Comparison of ENCODE assay signal across 8 mouse cellular contexts in the genomic region with DNA sequence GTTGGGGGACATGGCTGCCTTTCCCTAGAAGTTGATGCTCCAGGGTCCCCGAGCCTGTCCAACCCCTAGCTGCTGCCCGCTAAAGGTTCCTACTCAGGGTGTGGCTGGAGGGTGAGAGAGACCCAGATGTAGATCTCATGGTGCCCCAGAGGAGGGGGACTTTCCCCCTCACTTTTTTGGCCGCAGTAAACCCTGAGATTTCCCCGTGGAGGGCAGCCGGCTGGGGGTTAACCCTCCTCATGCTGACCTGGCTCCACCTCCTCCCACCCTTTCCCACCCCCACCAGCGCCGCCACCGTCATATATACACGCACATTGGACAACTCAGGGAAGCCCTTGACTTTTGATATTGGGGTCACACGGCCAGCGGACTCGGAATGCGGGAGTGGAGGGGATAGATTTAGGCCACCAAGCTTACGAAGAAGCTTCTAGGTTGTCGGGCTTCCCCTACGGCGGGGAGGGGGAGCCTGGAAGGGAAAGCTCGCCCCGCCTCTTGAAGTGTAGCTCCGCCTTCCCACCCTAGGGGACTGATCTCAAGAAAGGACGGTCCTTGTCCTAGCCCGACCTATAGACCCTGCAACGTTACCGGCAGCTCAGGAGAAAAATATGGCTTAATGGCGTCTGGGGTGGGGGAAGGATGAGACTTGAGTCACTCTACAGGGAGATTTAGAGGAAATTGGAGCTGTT. TPM values are rescaled to one million over a fixed set of nuclear protein-coding genes. Genes with fewer than 3 reads are reported as not detected.
A peak's percentile ranks its signal among the peaks of the same experiment; 100 is the strongest.
DNase-seq lines count a peak whose midpoint lies in the region; ATAC-seq and TF ChIP-seq lines count a peak whose summit lies in the region.

No protein-coding gene starts in this region.

- TF ChIP-seq EP300 in liver, postnatal 0 days (IDR thresholded peaks at IDR 0.05; ENCODE audit: low read depth), result no peak

- H3K27me3 ChIP-seq in intestine, embryonic 15.5 days (replicated peaks), result no peaks in the 10 kb centered on the region
- H3K27me3 ChIP-seq in liver, postnatal 0 days (ENCODE audit: insufficient read depth, low read length), result no peaks in the 10 kb centered on the region
- H3K27me3 ChIP-seq in neural tube, embryonic 13.5 days, result peaks cover 46% of the 10 kb centered on the region

- no peaks in the 10 kb centered on the region for H3K9me3 ChIP-seq in intestine, embryonic 15.5 days
- H3K9me3 ChIP-seq in liver, postnatal 0 days (ENCODE audit: low read length), result no peaks in the 10 kb centered on the region
- H3K9me3 ChIP-seq in neural tube, embryonic 13.5 days, result no peaks in the 10 kb centered on the region

- H3K36me3 ChIP-seq in intestine, embryonic 15.5 days, result no peaks in the 10 kb centered on the region; the same call in 1 of the 2 replicates
- peaks cover 12% of the 10 kb centered on the region for H3K36me3 ChIP-seq in liver, postnatal 0 days (replicated peaks; ENCODE audit: insufficient read depth, low read length)
- H3K36me3 ChIP-seq in neural tube, embryonic 13.5 days, result no peaks in the 10 kb centered on the region

- H3K9ac ChIP-seq in intestine, embryonic 15.5 days, result peak overlapping the region; percentile 73
- H3K9ac ChIP-seq in liver, postnatal 0 days (replicated peaks), result peak overlapping the region; percentile 94
- H3K9ac ChIP-seq in neural tube, embryonic 13.5 days, result peak overlapping the region; percentile 59

- TF ChIP-seq POLR2A in cortical plate, adult 2 months (IDR thresholded peaks at IDR 0.05; ENCODE audit: extremely low read depth, insufficient read depth, low read length), result no peak

- H3K4me1 ChIP-seq in cortical plate, adult 2 months (ENCODE audit: control insufficient read depth, insufficient read depth, low read length), result no peaks in the 10 kb centered on the region
- H3K4me1 ChIP-seq in intestine, embryonic 15.5 days (replicated peaks), result peaks cover 21% of the 10 kb centered on the region
- H3K4me1 ChIP-seq in liver, postnatal 0 days (ENCODE audit: insufficient read depth), result peaks cover 18% of the 10 kb centered on the region
- H3K4me1 ChIP-seq in neural tube, embryonic 13.5 days (replicated peaks), result peaks cover 19% of the 10 kb centered on the region

- no peak for TF ChIP-seq CTCF in cortical plate, adult 2 months (IDR thresholded peaks at IDR 0.05; ENCODE audit: extremely low read depth, insufficient read depth, low read length)
- TF ChIP-seq CTCF in liver, postnatal 0 days (IDR thresholded peaks at IDR 0.05; ENCODE audit: low read depth), result no peak

- peak; percentile 64 for DNase-seq in urinary bladder, adult 2 months (ENCODE audit: low spot score)
- DNase-seq in urinary bladder, postnatal 10 days (ENCODE audit: low spot score), result no peak
- DNase-seq in liver, postnatal 0 days, result peak; percentile 83
- peak; percentile 64 to 68 for DNase-seq in thymus, postnatal 10 days (ENCODE audit: low spot score in 2 of 2)

- peak; percentile 45 for ATAC-seq in granulocyte monocyte progenitor cell, adult 5-6 weeks (replicated peaks; ENCODE audit: poor library complexity, severe bottlenecking)
- ATAC-seq in intestine, embryonic 15.5 days, result peak; percentile 79
- ATAC-seq in liver, postnatal 0 days, result peak; percentile 35
- peak; percentile 36 for ATAC-seq in neural tube, embryonic 13.5 days (ENCODE audit: low read depth)

- H3K4me2 ChIP-seq in intestine, embryonic 15.5 days (replicated peaks), result peak overlapping the region; percentile 84
- peak overlapping the region; percentile 89 for H3K4me2 ChIP-seq in liver, postnatal 0 days (ENCODE audit: low read depth, low read length)
- H3K4me2 ChIP-seq in neural tube, embryonic 13.5 days, result peak overlapping the region; percentile 59

- H3K27ac ChIP-seq in cortical plate, adult 2 months (ENCODE audit: insufficient read depth, low read length), result peak overlapping the region; percentile 91
- peak overlapping the region; percentile 93 for H3K27ac ChIP-seq in intestine, embryonic 15.5 days
- H3K27ac ChIP-seq in liver, postnatal 0 days (ENCODE audit: low read depth), result peak overlapping the region; percentile 98
- H3K27ac ChIP-seq in neural tube, embryonic 13.5 days (replicated peaks), result peak overlapping the region; percentile 62; the same call in 1 of the 2 replicates

- under 1% methylated on average over 25 of the region's 25 CpGs for WGBS in intestine, embryonic 15.5 days
- WGBS in liver, postnatal 0 days (ENCODE audit: insufficient replicate concordance), result under 1% methylated on average over 25 of the region's 25 CpGs
- WGBS in neural tube, embryonic 13.5 days, result under 1% methylated on average over 25 of the region's 25 CpGs

- H3K4me3 ChIP-seq in cortical plate, adult 2 months (ENCODE audit: insufficient read depth, low read length), result peak overlapping the region; percentile 48
- peak overlapping the region; percentile 57 for H3K4me3 ChIP-seq in intestine, embryonic 15.5 days (replicated peaks)
- peak overlapping the region; percentile 78 for H3K4me3 ChIP-seq in liver, postnatal 0 days (ENCODE audit: low read depth, low read length)
- H3K4me3 ChIP-seq in neural tube, embryonic 13.5 days, result peak overlapping the region; percentile 37

RNA-seq across cellular contexts. Expression of a gene that starts 0.9 kb away (rescaled TPM):
- polyA plus RNA-seq in urinary bladder, adult 2 months (2012; rRNA removed), result 78.1 and 88.7 TPM in 2 replicates
- polyA plus RNA-seq in cortical plate, adult 2 months (2012; rRNA removed), result 11.9 and 12.6 TPM in 2 replicates
- total RNA-seq in granulocyte monocyte progenitor cell, adult 5-6 weeks (2014; fragmentation: Nextera tagmentation), result 71.6 and 82.1 TPM in 2 replicates
- 46.0 and 67.5 TPM in 2 replicates for total RNA-seq in granulocyte monocyte progenitor cell, adult 5-6 weeks (2017)
- 37.7 and 39.9 TPM in 2 replicates for polyA plus RNA-seq in intestine, embryonic 15.5 days (2015; fragmentation: Nextera tagmentation; extraction: Ambion mirVana)
- polyA plus RNA-seq in liver, postnatal 0 days (2015; fragmentation: Nextera tagmentation; extraction: Ambion mirVana), result 11.3 and 13.0 TPM in 2 replicates
- polyA plus RNA-seq in neural tube, embryonic 13.5 days (2015; fragmentation: Nextera tagmentation; extraction: Ambion mirVana), result 5.9 and 6.0 TPM in 2 replicates

RNA-seq across cellular contexts. Expression of a gene that starts 22.7 kb away (rescaled TPM):
- 242 and 366 TPM in 2 replicates for polyA plus RNA-seq in urinary bladder, adult 2 months (2012; rRNA removed)
- polyA plus RNA-seq in cortical plate, adult 2 months (2012; rRNA removed), result 294 and 309 TPM in 2 replicates
- total RNA-seq in granulocyte monocyte progenitor cell, adult 5-6 weeks (2014; fragmentation: Nextera tagmentation), result 13.9 and 15.0 TPM in 2 replicates
- 5.7 and 18.1 TPM in 2 replicates for total RNA-seq in granulocyte monocyte progenitor cell, adult 5-6 weeks (2017)
- 67.2 and 77.1 TPM in 2 replicates for polyA plus RNA-seq in intestine, embryonic 15.5 days (2015; fragmentation: Nextera tagmentation; extraction: Ambion mirVana)
- 44.7 and 49.2 TPM in 2 replicates for polyA plus RNA-seq in liver, postnatal 0 days (2015; fragmentation: Nextera tagmentation; extraction: Ambion mirVana)
- 80.9 and 110 TPM in 2 replicates for polyA plus RNA-seq in neural tube, embryonic 13.5 days (2015; fragmentation: Nextera tagmentation; extraction: Ambion mirVana)

RNA-seq across cellular contexts. Expression of a gene that starts 23.0 kb away (rescaled TPM):
- polyA plus RNA-seq in urinary bladder, adult 2 months (2012; rRNA removed), result 8.3 and 9.1 TPM in 2 replicates
- polyA plus RNA-seq in cortical plate, adult 2 months (2012; rRNA removed), result 3.8 TPM in 2 replicates
- total RNA-seq in granulocyte monocyte progenitor cell, adult 5-6 weeks (2014; fragmentation: Nextera tagmentation), result 14.7 and 18.9 TPM in 2 replicates
- total RNA-seq in granulocyte monocyte progenitor cell, adult 5-6 weeks (2017), result 21.7 TPM in 2 replicates
- 5.7 and 6.9 TPM in 2 replicates for polyA plus RNA-seq in intestine, embryonic 15.5 days (2015; fragmentation: Nextera tagmentation; extraction: Ambion mirVana)
- polyA plus RNA-seq in liver, postnatal 0 days (2015; fragmentation: Nextera tagmentation; extraction: Ambion mirVana), result 5.6 and 6.3 TPM in 2 replicates
- 3.3 and 3.6 TPM in 2 replicates for polyA plus RNA-seq in neural tube, embryonic 13.5 days (2015; fragmentation: Nextera tagmentation; extraction: Ambion mirVana)

RNA-seq across cellular contexts. Expression of a gene that starts 24.7 kb away (rescaled TPM):
- 27.5 and 29.1 TPM in 2 replicates for polyA plus RNA-seq in urinary bladder, adult 2 months (2012; rRNA removed)
- 35.3 and 40.3 TPM in 2 replicates for polyA plus RNA-seq in cortical plate, adult 2 months (2012; rRNA removed)
- total RNA-seq in granulocyte monocyte progenitor cell, adult 5-6 weeks (2014; fragmentation: Nextera tagmentation), result 7.3 and 11.4 TPM in 2 replicates
- total RNA-seq in granulocyte monocyte progenitor cell, adult 5-6 weeks (2017), result 2.6 and 4.7 TPM in 2 replicates
- polyA plus RNA-seq in intestine, embryonic 15.5 days (2015; fragmentation: Nextera tagmentation; extraction: Ambion mirVana), result 8.3 and 8.7 TPM in 2 replicates
- 2.4 and 4.3 TPM in 2 replicates for polyA plus RNA-seq in liver, postnatal 0 days (2015; fragmentation: Nextera tagmentation; extraction: Ambion mirVana)
- 4.0 and 4.5 TPM in 2 replicates for polyA plus RNA-seq in neural tube, embryonic 13.5 days (2015; fragmentation: Nextera tagmentation; extraction: Ambion mirVana)
